Mouse (Mus musculus) forebrain, embryonic 16.5 days (tissue): ENCODE data around the gene Ezh1. TPM values are rescaled to one million over a fixed set of nuclear protein-coding genes. Genes with fewer than 3 reads are reported as not detected.
A peak's percentile ranks its signal among the peaks of the same experiment; 100 is the strongest.

ENCODE experiments used
- ATAC-seq: fragments of 200-750 bp; cut with Nextera tagmentation; 2 replicates; pipeline ENCODE4 v1.8.0; 2017; ENCODE audit warnings: mild to moderate bottlenecking, moderate library complexity
- H3K27ac ChIP-seq: fragments of 300-500 bp; sonication (generic); 2 replicates; pipeline ENCODE4 v1.5.1; 2014; ENCODE audit warnings: low read length, control low read depth
- H3K27me3 ChIP-seq: fragments of 300-500 bp; sonication (generic); replicated peaks from 2 replicates; pipeline ENCODE4 v1.6.1; 2014; ENCODE audit warnings: low read length; ENCODE audit not compliant: control insufficient read depth, insufficient read depth
- H3K36me3 ChIP-seq: fragments of 300-500 bp; sonication (generic); 2 replicates; pipeline ENCODE4 v1.6.1; 2014; ENCODE audit not compliant: control insufficient read depth, insufficient read depth
- H3K4me1 ChIP-seq: fragments of 300-500 bp; sonication (generic); replicated peaks from 2 replicates; pipeline ENCODE4 v1.6.1; 2014; ENCODE audit warnings: low read length; ENCODE audit not compliant: control insufficient read depth, insufficient read depth
- H3K4me2 ChIP-seq: fragments of 300-500 bp; sonication (generic); 2 replicates; pipeline ENCODE4 v1.6.1; 2014; ENCODE audit warnings: mild to moderate bottlenecking, low read length, control low read depth
- H3K4me3 ChIP-seq: fragments of 300-500 bp; sonication (generic); replicated peaks from 2 replicates; pipeline ENCODE4 v1.5.1; 2014; ENCODE audit warnings: mild to moderate bottlenecking, low read length, control low read depth
- H3K9ac ChIP-seq: fragments of 300-500 bp; sonication (generic); replicated peaks from 2 replicates; pipeline ENCODE4 v1.6.1; 2014; ENCODE audit warnings: low read depth, low read length, control low read depth
- H3K9me3 ChIP-seq: fragments of 300-500 bp; sonication (generic); 2 replicates; pipeline ENCODE4 v1.6.1; 2016; ENCODE audit warnings: low read length; ENCODE audit not compliant: control insufficient read depth
- WGBS: fragments of 180-500 bp; shearing (Covaris S2); extraction: QIAGEN DNeasy Blood & Tissue Kit; methylation state at CpG from one replicate; pipeline ENCODE4 v1.1.7; 2014; 5-methylcytosine and 5-hydroxymethylcytosine counted together
- polyA plus RNA-seq: library from polyadenylated mRNA; unstranded; fragments of >200 nt; fragmentation: Nextera tagmentation; extraction: Ambion mirVana; gene quantifications from 2 replicates; pipeline ENCODE4 v1.2.1, GENCODE M21; 2015

The Ezh1 gene
- polyA plus RNA-seq, 1 experiment from 2014 or later = 27.0 TPM

DNA sequence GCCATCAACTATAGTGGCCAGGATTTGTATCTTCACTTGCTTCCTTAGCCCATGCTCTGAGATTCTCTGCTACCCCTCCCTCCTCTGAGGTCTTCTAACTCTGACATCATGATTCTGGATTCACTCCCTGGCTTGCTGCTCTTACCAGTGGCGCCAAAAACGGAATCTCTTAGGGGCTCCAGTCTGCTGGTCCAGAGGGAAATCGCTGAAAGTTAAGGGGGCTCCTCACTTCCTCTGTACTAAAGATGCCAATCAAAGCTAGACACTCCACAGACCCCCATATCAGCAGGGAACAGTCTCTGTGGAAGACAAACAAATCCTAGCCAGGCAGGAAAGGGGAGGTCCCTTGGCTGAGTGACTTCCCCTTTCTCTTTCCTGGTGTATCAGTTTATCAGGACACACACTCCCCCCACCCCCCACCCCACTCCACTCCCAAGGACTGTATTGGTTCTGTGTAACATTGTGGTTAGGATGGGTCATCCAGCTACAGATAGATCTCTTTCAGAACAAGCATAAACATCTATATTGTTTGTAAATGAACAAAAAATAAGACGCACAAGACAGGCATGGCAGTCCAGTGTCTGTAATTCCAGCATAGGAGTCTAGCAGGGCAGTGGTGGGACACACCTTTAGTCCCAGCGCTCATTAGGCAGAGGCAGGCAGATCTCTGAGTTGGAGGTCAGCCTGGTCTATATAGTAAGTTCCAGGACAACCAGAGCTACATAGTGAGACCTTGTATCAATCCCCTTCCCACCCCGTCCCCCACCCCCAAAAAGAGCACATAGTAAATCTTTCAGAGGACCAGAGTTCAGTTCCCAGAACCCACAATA is 6.0 kb upstream of the Ezh1 start:
- H3K4me3 ChIP-seq = no peak overlapping the region
- H3K4me1 ChIP-seq = peaks cover 18% of the 10 kb centered on the region
- H3K27me3 ChIP-seq = no peaks in the 10 kb centered on the region
- H3K9me3 ChIP-seq = no peaks in the 10 kb centered on the region
- no peak overlapping the region for H3K9ac ChIP-seq
- no peaks in the 10 kb centered on the region for H3K36me3 ChIP-seq
- H3K4me2 ChIP-seq = no peak overlapping the region
- 64% methylated on average over 6 of the region's 6 CpGs for WGBS
- no peak overlapping the region for H3K27ac ChIP-seq
- ATAC-seq = no peak

DNA sequence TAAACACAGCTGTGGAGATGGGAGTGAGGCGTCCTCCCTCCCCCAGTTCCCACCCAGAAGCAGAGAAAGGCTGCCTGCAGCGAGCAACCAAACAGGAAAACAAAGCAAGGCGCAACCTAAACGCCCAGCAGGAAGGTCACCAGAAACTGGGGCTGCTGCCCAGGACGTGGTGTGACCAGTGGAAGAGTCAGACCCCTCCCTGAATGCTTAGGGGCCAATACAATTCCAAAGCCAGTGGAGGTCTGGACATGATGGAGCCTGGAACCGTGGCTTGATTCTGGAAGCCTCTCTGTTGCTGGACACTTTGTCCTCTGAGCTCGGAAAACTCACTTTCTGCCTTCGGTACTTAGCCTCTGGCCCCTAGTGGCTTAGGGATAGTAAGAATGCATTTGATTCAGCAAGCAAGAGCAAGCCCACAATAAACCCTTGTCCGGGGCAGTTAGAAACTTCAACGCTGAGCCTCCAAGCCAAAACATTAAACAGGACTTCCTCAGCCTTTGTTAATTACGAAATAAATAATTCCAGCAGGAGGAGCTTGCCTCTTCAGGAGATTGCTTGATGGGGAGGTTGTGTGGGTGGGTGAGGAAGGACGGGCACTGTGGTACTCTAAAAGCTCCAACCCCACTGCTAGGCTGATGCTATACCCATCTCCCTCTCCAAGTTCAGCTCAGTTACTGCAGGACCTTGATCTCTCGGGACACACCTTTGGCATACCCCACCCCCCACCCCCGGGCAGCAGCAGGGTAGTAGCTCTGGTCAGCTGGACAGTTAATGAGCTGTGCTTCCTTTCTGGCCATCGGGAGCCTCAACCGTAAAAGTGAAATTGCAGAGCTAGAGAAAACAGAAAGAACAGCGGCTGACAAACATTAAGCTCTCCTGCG is 5.0 kb upstream of the Ezh1 start:
- peak overlapping the region; percentile 16 for H3K27ac ChIP-seq
- ATAC-seq = no peak
- no peaks in the 10 kb centered on the region for H3K9me3 ChIP-seq
- H3K4me3 ChIP-seq = no peak overlapping the region
- H3K36me3 ChIP-seq = no peaks in the 10 kb centered on the region
- peak overlapping the region; percentile 9; the same call in 1 of the 2 replicates for H3K4me2 ChIP-seq
- 12% methylated on average over 18 of the region's 18 CpGs for WGBS
- H3K9ac ChIP-seq = 0 out of 2 replicates have a peak overlapping the region, but pooled peaks have one; percentile 13
- H3K4me1 ChIP-seq = peaks cover 20% of the 10 kb centered on the region
- H3K27me3 ChIP-seq = no peaks in the 10 kb centered on the region

DNA sequence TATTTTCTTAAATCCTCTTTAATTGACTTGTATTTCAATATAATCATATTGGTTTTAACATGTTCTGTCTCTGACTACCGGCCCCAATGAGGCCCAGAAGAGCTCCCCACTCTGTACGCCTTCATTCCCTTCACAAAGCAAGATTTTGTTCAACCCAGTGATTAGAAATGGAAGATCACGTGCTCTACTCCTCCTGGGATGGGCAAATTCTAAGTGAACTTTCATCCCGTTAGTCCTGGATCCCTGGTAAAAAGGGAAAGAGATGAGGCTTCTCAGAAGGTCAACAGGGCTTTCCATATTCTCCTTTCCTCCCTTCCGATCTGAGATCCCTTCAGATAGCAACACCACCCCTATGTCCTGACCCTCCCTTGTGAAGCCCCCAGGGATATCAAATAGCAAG is 4.3 kb upstream of the Ezh1 start:
- H3K9me3 ChIP-seq = no peaks in the 10 kb centered on the region
- H3K4me2 ChIP-seq = no peak overlapping the region
- 0 out of 2 replicates have a peak overlapping the region, but pooled peaks have one; percentile 13 for H3K9ac ChIP-seq
- H3K36me3 ChIP-seq = no peaks in the 10 kb centered on the region
- H3K4me3 ChIP-seq = no peak overlapping the region
- H3K4me1 ChIP-seq = peaks cover 22% of the 10 kb centered on the region
- no peak for ATAC-seq
- 8% methylated on average over 5 of the region's 5 CpGs for WGBS
- H3K27me3 ChIP-seq = no peaks in the 10 kb centered on the region
- H3K27ac ChIP-seq = peak overlapping the region; percentile 16

DNA sequence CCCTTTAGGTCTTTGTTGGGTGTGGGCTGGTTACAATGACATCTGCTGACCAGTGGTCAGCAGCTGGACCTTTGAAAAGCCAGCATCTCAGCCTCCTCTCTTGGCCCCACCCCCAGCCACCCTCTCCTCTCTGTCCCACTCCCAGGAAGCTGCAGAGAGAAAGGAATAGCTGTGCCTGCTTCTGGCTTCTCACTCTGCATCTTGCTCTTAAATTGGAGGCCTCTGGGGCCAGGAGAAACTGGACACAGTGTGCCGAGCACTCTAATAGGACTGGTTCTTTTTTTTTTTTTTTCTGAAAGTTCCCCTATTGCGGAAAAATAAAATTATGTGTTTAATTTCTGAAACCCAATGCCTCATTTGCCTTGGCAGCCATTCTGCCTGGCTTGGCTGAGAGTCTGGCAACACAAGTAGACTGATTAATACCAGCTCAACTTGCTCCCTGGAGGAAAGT is 3.8 kb upstream of the Ezh1 start:
- H3K36me3 ChIP-seq = no peaks in the 10 kb centered on the region
- H3K4me2 ChIP-seq = no peak overlapping the region; the same call in 1 of the 2 replicates
- H3K4me1 ChIP-seq = peaks cover 26% of the 10 kb centered on the region
- no peak for ATAC-seq
- H3K27ac ChIP-seq = peak overlapping the region; percentile 37
- H3K9me3 ChIP-seq = no peaks in the 10 kb centered on the region
- H3K27me3 ChIP-seq = no peaks in the 10 kb centered on the region
- no peak overlapping the region for H3K4me3 ChIP-seq
- H3K9ac ChIP-seq = no peak overlapping the region
- WGBS = 26% methylated on average over 2 of the region's 2 CpGs

DNA sequence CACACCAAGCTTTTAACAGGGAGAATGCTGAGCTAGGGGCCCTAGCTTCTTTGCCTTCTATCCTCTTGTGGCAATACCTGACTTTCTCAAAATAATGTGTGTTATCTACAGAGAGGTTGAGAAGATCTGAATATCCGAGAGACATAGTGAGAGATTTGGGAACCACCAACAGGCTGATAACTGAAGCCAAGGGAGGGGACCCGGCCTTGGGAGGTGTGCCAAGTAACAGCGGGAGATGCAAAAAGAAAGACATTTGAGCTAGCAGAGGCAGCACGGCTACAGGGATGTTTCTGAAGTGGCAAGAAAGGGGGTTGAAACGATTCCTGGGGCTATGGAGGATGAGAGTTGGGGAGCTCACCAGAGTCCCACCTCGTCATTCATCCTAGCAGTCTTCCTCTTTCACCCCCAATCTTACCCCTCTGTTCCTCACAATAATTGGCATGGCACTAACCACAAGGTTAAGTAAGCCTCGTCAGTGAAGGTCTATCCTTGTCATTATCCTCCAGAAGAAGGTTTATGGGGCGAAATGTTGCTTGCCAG is 3.2 kb upstream of the Ezh1 start:
- H3K9ac ChIP-seq = no peak overlapping the region
- no peak for ATAC-seq
- no peak overlapping the region for H3K4me3 ChIP-seq
- H3K4me2 ChIP-seq = no peak overlapping the region
- peaks cover 28% of the 10 kb centered on the region for H3K4me1 ChIP-seq
- 26% methylated on average over 8 of the region's 8 CpGs for WGBS
- no peaks in the 10 kb centered on the region for H3K9me3 ChIP-seq
- H3K27me3 ChIP-seq = no peaks in the 10 kb centered on the region
- H3K27ac ChIP-seq = no peak overlapping the region; the same call in 1 of the 2 replicates
- H3K36me3 ChIP-seq = no peaks in the 10 kb centered on the region

DNA sequence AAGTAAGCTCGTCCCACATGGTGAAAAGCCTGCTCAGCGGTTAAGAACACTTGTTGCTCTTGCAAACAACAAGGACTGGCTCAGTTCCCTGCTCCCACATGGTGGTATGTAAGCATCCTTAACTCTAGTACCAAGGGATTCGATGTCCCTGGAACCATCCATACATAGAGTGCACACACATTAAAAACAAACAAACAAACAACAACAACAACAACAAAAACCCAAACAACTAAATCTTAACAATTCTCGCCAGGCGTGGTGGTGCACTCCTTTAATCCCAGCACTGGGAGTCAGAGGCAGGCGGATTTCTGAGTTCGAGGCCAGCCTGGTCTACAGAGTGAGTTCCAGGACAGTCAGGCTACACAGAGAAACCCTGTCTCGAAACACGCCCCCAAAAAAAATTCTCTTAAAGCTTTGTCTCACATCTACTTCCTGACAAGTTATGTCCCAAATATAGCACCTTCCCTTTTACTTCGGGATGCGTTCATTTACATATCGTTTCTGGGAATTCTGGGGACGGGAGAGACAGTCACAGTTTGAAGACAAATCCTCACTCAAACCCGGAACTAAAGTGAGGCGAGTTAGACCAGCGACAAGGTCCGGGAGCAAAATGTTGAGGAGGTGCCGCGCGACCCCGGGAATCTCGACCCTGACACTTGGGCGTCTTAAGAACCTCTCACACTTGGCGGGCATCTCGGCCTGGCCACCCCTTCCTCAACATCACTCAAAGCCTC is 765 bp downstream of the Ezh1 start:
- H3K4me2 ChIP-seq = peak overlapping the region; percentile 92
- H3K36me3 ChIP-seq = no peaks in the 10 kb centered on the region
- H3K27ac ChIP-seq = no peak overlapping the region; the same call in 1 of the 2 replicates
- peak overlapping the region; percentile 87 for H3K9ac ChIP-seq
- no peaks in the 10 kb centered on the region for H3K9me3 ChIP-seq
- H3K4me1 ChIP-seq = peaks cover 21% of the 10 kb centered on the region
- H3K27me3 ChIP-seq = no peaks in the 10 kb centered on the region
- no peak; the same call in 1 of the 2 replicates for ATAC-seq
- H3K4me3 ChIP-seq = peak overlapping the region; percentile 88
- 18% methylated on average over 25 of the region's 25 CpGs for WGBS

DNA sequence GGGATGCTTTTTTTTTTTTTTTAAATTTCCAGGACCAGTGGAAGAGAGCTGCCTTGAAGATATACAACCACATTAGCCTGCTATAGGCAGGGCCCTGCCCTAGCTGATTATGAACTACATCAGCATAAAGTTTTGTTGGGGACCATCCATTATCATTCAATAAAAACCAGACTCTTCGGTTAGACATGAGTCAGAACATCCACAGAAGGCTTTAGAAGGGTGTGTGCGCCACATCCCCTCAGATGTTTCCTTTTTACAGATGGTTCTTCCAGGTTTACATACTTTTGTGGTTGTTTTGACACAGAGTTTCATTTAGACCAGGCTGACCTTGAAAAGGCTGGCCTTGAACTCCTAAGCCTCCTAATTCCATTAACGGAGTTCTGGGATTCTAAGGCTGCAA is 1.9 kb downstream of the Ezh1 start:
- WGBS = 94% methylated on average over 3 of the region's 3 CpGs
- Histone ChIP-seq H3K9me3 (no peaks in the 10 kb centered on the region), H3K4me3 (no peak overlapping the region), H3K4me1 (peaks cover 10% of the 10 kb centered on the region), H3K9ac (no peak overlapping the region), H3K27ac (no peak overlapping the region), H3K27me3 (no peaks in the 10 kb centered on the region), H3K36me3 (no peaks in the 10 kb centered on the region), H3K4me2 (no peak overlapping the region)
- no peak for ATAC-seq

DNA sequence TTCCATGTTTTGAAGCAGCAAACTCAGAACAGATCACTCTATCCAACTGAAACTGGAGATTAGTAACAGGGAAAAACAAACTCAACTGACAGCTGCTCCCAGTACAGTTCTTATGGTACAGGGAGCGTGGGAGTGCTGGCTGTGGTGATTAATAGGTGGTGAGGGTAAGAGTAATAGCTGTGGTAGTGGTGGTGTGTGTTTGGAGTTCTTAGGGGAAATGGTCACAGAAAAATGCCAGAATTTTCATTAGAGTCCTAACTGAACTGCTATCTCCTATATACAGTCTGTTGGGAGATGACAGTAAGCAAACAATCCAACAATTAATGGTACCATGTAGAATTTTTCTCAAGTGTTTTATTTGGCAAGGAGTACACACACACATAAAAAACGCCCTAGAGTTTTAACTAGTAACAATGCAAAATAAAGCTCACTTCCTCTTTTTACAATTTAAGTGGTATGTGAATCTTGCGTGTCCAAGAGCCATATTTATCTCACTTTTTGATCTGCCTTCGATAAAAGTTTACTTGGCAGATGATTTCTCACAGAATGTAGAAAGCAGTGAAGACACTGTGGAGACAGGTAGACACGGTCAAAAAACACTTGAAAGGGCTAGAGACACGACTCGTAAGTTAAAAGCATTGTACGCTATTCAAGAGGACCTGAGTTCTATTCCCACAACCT is 4.8 kb downstream of the Ezh1 start:
- 90% methylated on average over 8 of the region's 8 CpGs for WGBS

More for the DNA sequence above, 4.8 kb downstream of the Ezh1 start:
- peaks cover 9% of the 10 kb centered on the region for H3K4me1 ChIP-seq
- no peaks in the 10 kb centered on the region for H3K27me3 ChIP-seq
- H3K36me3 ChIP-seq = peaks cover 5% of the 10 kb centered on the region
- H3K4me3 ChIP-seq = no peak overlapping the region
- no peak for ATAC-seq
- no peak overlapping the region for H3K27ac ChIP-seq
- H3K9me3 ChIP-seq = no peaks in the 10 kb centered on the region
- H3K9ac ChIP-seq = no peak overlapping the region
- H3K4me2 ChIP-seq = no peak overlapping the region
